Mouse (Mus musculus): ENCODE data around the gene Krt16. TPM values are rescaled to one million over a fixed set of nuclear protein-coding genes. Genes with fewer than 3 reads are reported as not detected.
"Not testable (repeated sequence)": the region's sequence is repeated elsewhere in the genome, so short reads cannot be mapped to it uniquely, and the experiment has no call there.

Krt16 gene
- polyA plus RNA-seq, 1 experiment from 2014 or later: not detected

GRCm38 (mm10) chr11:100261235-100261605 lies 12.5 kb upstream of the Krt16 start:
- no peak for ATAC-seq (ENCODE audit: low FRiP score)
- 84% methylated on average over 9 of the region's 9 CpGs for WGBS
- H3K27me3 ChIP-seq (ENCODE audit: control insufficient read depth, insufficient read depth, low read length): no peaks in the 10 kb centered on the region

GRCm38 (mm10) chr11:100260514-100261234 lies 12.0 kb upstream of the Krt16 start, which contains the start of gene Krt17:
Gene Krt17, minus strand, starts transcription at chr11:100261029.
- Histone ChIP-seq H3K36me3 (replicated peaks; ENCODE audit: control insufficient read depth, insufficient read depth) (no peaks in the 10 kb centered on the region), H3K27ac (no peak within 1 kb of the TSS), H3K9me3 (ENCODE audit: control insufficient read depth, low read length) (no peaks in the 10 kb centered on the region), H3K9ac (no peak within 1 kb of the TSS), H3K4me1 (replicated peaks; ENCODE audit: control insufficient read depth, insufficient read depth, low read length) (no peaks in the 10 kb centered on the region), H3K4me2 (replicated peaks) (no peak within 1 kb of the TSS), H3K4me3 (replicated peaks; ENCODE audit: low read length) (no peak within 1 kb of the TSS), H3K27me3 (ENCODE audit: control insufficient read depth, insufficient read depth, low read length) (no peaks in the 10 kb centered on the region)
- ATAC-seq (ENCODE audit: low FRiP score) (no peak), DNase-seq (ENCODE audit: low spot score) (no peak)
- WGBS: 78% methylated on average over 20 of the region's 21 CpGs

More at GRCm38 (mm10) chr11:100261235-100261605, 12.5 kb upstream of the Krt16 start:
- H3K27ac ChIP-seq: no peak overlapping the region
- no peaks in the 10 kb centered on the region for H3K4me1 ChIP-seq (replicated peaks; ENCODE audit: control insufficient read depth, insufficient read depth, low read length)
- no peak overlapping the region for H3K4me2 ChIP-seq (replicated peaks)
- H3K9ac ChIP-seq: no peak overlapping the region
- no peak overlapping the region for H3K4me3 ChIP-seq (replicated peaks; ENCODE audit: low read length)
- no peak for DNase-seq (ENCODE audit: low spot score)
- no peaks in the 10 kb centered on the region for H3K9me3 ChIP-seq (ENCODE audit: control insufficient read depth, low read length)
- no peaks in the 10 kb centered on the region for H3K36me3 ChIP-seq (replicated peaks; ENCODE audit: control insufficient read depth, insufficient read depth)

DNA sequence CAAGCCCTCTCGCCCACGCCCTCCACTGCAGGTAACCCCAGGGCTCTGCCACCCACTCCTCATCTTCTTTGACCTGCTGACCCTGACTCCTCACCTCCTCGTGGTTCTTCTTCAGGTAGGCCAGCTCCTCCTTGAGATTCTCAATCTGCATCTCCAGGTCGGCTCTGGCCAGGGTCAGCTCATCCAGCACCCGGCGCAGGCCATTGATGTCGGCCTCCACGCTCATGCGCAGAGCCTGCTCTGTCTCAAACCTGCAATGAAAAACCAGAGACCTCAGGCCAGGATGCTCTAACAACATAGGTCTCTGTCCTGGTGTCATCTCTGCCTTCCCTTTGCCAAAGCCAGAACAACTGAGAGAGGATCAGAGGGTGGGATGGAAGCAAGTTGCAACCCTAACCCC lies 10.4 kb upstream of the Krt16 start:
- no peaks in the 10 kb centered on the region for H3K36me3 ChIP-seq (replicated peaks; ENCODE audit: control insufficient read depth, insufficient read depth)
- no peaks in the 10 kb centered on the region for H3K27me3 ChIP-seq (ENCODE audit: control insufficient read depth, insufficient read depth, low read length)
- no peaks in the 10 kb centered on the region for H3K4me1 ChIP-seq (replicated peaks; ENCODE audit: control insufficient read depth, insufficient read depth, low read length)
- ATAC-seq (ENCODE audit: low FRiP score) (no peak), DNase-seq (ENCODE audit: low spot score) (no peak)
- no peak overlapping the region for H3K27ac ChIP-seq
- no peak overlapping the region for H3K4me2 ChIP-seq (replicated peaks)
- no peak overlapping the region for H3K4me3 ChIP-seq (replicated peaks; ENCODE audit: low read length)
- H3K9ac ChIP-seq: no peak overlapping the region
- 97% methylated on average over 9 of the region's 9 CpGs for WGBS
- H3K9me3 ChIP-seq (ENCODE audit: control insufficient read depth, low read length): no peaks in the 10 kb centered on the region

- H3K27me3 ChIP-seq (ENCODE audit: control insufficient read depth, insufficient read depth, low read length): no peaks in the 10 kb centered on the region
- no peak overlapping the region for H3K4me2 ChIP-seq (replicated peaks)
- H3K36me3 ChIP-seq (replicated peaks; ENCODE audit: control insufficient read depth, insufficient read depth): no peaks in the 10 kb centered on the region
- H3K4me3 ChIP-seq (replicated peaks; ENCODE audit: low read length): no peak overlapping the region
- no peak overlapping the region for H3K27ac ChIP-seq
- H3K9me3 ChIP-seq (ENCODE audit: control insufficient read depth, low read length): no peaks in the 10 kb centered on the region
- no peak for ATAC-seq (ENCODE audit: low FRiP score)
- no peak for DNase-seq (ENCODE audit: low spot score)
- no peaks in the 10 kb centered on the region for H3K4me1 ChIP-seq (replicated peaks; ENCODE audit: control insufficient read depth, insufficient read depth, low read length)
- H3K9ac ChIP-seq: no peak overlapping the region
- 100% methylated on average over 1 of the region's 1 CpGs for WGBS
Measured at GRCm38 (mm10) chr11:100257967-100258366, 9.3 kb upstream of the Krt16 start.

DNA sequence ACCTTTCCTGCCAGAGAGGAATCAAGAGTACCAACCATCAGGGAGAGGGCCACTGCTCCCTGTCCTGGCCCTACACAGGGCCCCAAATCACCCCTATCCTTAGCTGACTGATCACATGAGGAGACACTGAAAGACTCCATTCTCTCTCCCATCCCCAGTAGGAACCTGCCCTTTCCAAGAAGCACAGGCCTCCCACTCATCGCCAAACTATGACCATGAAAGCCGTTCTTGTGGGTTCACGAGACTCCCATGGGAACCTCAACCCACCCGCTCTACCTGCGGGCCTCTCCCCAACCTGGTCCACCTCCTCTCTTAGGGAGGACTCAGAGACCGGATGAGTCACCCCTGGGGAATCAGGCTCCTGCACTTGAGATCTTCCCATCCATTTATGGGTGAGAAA lies 6.8 kb upstream of the Krt16 start:
- Histone ChIP-seq H3K9ac (no peak overlapping the region), H3K27me3 (ENCODE audit: control insufficient read depth, insufficient read depth, low read length) (no peaks in the 10 kb centered on the region), H3K36me3 (replicated peaks; ENCODE audit: control insufficient read depth, insufficient read depth) (no peaks in the 10 kb centered on the region), H3K4me3 (replicated peaks; ENCODE audit: low read length) (no peak overlapping the region), H3K4me2 (replicated peaks) (no peak overlapping the region), H3K27ac (no peak overlapping the region), H3K4me1 (replicated peaks; ENCODE audit: control insufficient read depth, insufficient read depth, low read length) (no peaks in the 10 kb centered on the region), H3K9me3 (ENCODE audit: control insufficient read depth, low read length) (no peaks in the 10 kb centered on the region)
- ATAC-seq (ENCODE audit: low FRiP score) (no peak), DNase-seq (ENCODE audit: low spot score) (no peak)
- WGBS: 98% methylated on average over 6 of the region's 6 CpGs

DNA sequence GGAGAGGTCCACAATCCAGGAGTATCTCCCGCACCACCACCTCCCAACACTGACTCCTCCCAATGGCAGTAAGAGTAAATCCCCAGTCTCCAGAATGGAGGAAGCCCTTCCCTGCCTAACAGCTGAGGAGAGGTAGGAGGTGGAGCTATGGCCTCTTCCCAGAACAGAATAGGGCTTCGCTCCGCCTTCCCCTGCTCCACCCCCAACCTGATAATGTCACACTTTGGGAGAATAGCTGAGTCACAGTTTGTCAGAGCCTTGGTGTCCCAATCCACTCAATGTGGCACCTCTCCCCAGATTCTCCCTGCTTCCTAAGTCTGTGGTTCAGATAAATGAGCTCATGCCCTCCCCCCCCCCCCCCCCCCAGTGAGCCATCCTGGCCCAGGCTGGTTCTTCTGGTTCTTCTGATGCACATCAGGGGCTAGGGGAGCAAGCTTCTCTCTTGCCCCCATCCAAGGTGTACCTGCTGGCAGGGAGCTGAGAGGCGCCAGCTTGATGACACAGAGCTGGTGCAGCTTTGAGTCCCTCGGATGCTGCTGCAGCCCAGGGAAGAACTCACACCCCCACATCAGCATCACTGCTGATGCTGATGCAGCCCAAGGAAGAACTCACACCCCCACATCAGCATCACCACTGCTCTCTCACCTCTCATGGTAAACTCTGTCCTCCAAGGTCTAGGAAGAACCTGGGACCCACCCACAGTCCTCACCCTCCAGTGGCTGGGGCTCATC lies 5.8 kb upstream of the Krt16 start:
- no peak overlapping the region for H3K27ac ChIP-seq
- H3K9ac ChIP-seq: no peak overlapping the region
- no peak overlapping the region for H3K4me3 ChIP-seq (replicated peaks; ENCODE audit: low read length)
- H3K36me3 ChIP-seq (replicated peaks; ENCODE audit: control insufficient read depth, insufficient read depth): no peaks in the 10 kb centered on the region
- WGBS: 71% methylated on average over 5 of the region's 5 CpGs
- DNase-seq (ENCODE audit: low spot score) (no peak), ATAC-seq (ENCODE audit: low FRiP score) (no peak)
- no peaks in the 10 kb centered on the region for H3K9me3 ChIP-seq (ENCODE audit: control insufficient read depth, low read length)
- H3K4me2 ChIP-seq (replicated peaks): no peak overlapping the region
- no peaks in the 10 kb centered on the region for H3K4me1 ChIP-seq (replicated peaks; ENCODE audit: control insufficient read depth, insufficient read depth, low read length)
- H3K27me3 ChIP-seq (ENCODE audit: control insufficient read depth, insufficient read depth, low read length): no peaks in the 10 kb centered on the region

GRCm38 (mm10) chr11:100246471-100246870 lies 2.2 kb downstream of the Krt16 start:
- 70% methylated on average over 7 of the region's 7 CpGs for WGBS
- not testable (repeated sequence) for ATAC-seq (ENCODE audit: low FRiP score); H3K4me2 ChIP-seq (replicated peaks); H3K27ac ChIP-seq; DNase-seq (ENCODE audit: low spot score); H3K9ac ChIP-seq; H3K4me3 ChIP-seq (replicated peaks; ENCODE audit: low read length); H3K27me3 ChIP-seq (ENCODE audit: control insufficient read depth, insufficient read depth, low read length); H3K9me3 ChIP-seq (ENCODE audit: control insufficient read depth, low read length); H3K4me1 ChIP-seq (replicated peaks; ENCODE audit: control insufficient read depth, insufficient read depth, low read length); H3K36me3 ChIP-seq (replicated peaks; ENCODE audit: control insufficient read depth, insufficient read depth)

DNA sequence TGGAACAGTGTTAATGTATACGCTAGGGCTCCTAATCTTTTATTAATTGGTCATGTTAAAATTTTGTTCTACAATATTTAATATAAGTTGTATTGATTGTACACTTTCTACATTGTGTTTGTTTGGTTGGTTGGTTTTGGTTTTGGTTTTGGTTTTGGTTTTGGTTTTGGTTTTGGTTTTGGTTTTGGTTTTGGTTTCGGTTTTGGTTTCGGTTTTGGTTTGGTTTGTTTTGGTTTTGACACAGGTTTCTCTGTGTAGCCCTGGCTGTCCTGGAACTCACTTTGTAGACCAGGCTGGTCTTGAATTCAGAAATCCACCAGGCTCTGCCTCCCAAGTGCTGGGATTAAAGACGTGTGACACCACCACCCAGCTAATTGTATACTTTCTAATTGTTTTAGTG lies 8.4 kb downstream of the Krt16 start:
- not testable (repeated sequence) for ATAC-seq (ENCODE audit: low FRiP score); H3K9ac ChIP-seq; H3K27me3 ChIP-seq (ENCODE audit: control insufficient read depth, insufficient read depth, low read length); H3K4me2 ChIP-seq (replicated peaks); H3K4me1 ChIP-seq (replicated peaks; ENCODE audit: control insufficient read depth, insufficient read depth, low read length); H3K36me3 ChIP-seq (replicated peaks; ENCODE audit: control insufficient read depth, insufficient read depth); DNase-seq (ENCODE audit: low spot score); H3K27ac ChIP-seq; H3K4me3 ChIP-seq (replicated peaks; ENCODE audit: low read length)
- 94% methylated on average over 4 of the region's 4 CpGs for WGBS
- H3K9me3 ChIP-seq (ENCODE audit: control insufficient read depth, low read length): peaks cover 10% of the 10 kb centered on the region; the same call in 1 of the 2 replicates

GRCm38 (mm10) chr11:100221741-100222140 lies 27.0 kb downstream of the Krt16 start:
- Histone ChIP-seq H3K36me3 (replicated peaks; ENCODE audit: control insufficient read depth, insufficient read depth) (no peaks in the 10 kb centered on the region), H3K4me2 (replicated peaks) (no peak overlapping the region), H3K27ac (no peak overlapping the region), H3K4me1 (replicated peaks; ENCODE audit: control insufficient read depth, insufficient read depth, low read length) (no peaks in the 10 kb centered on the region), H3K27me3 (ENCODE audit: control insufficient read depth, insufficient read depth, low read length) (no peaks in the 10 kb centered on the region), H3K9me3 (ENCODE audit: control insufficient read depth, low read length) (peaks cover 16% of the 10 kb centered on the region), H3K4me3 (replicated peaks; ENCODE audit: low read length) (no peak overlapping the region), H3K9ac (no peak overlapping the region)
- 61% methylated on average over 8 of the region's 8 CpGs for WGBS
- ATAC-seq (ENCODE audit: low FRiP score) (no peak), DNase-seq (ENCODE audit: low spot score) (no peak)

All from hindbrain, embryonic 14.5 days (tissue).